Mouse (Mus musculus) embryonic facial prominence, embryonic 11.5 days (tissue): Measurements from ENCODE around the gene Gm20388. TPM values are rescaled to one million over a fixed set of nuclear protein-coding genes. Genes with fewer than 3 reads are reported as not detected.
A peak's percentile ranks its signal among the peaks of the same experiment; 100 is the strongest.

ENCODE experiments used
- ATAC-seq: fragments of 200-750 bp; cut with Nextera tagmentation; replicated peaks from 2 replicates; pipeline ENCODE4 v1.8.0; 2017; ENCODE audit warnings: low read depth; ENCODE audit not compliant: insufficient number of reproducible peaks, low FRiP score, low TSS enrichment
- DNase-seq: peaks from one replicate; pipeline ENCODE4 v3.0.0-alpha.2; 2015; ENCODE audit warnings: low spot score
- H3K27ac ChIP-seq: fragments of 300-500 bp; sonication (generic); replicated peaks from 2 replicates; pipeline ENCODE4 v1.5.1; 2014; ENCODE audit warnings: mild to moderate bottlenecking, low read depth, low read length, control low read depth
- H3K27me3 ChIP-seq: fragments of 300-500 bp; sonication (generic); 2 replicates; pipeline ENCODE4 v1.6.1; 2014; ENCODE audit warnings: mild to moderate bottlenecking, low read length, moderate library complexity, mixed read lengths; ENCODE audit not compliant: control insufficient read depth, insufficient read depth
- H3K36me3 ChIP-seq: fragments of 300-500 bp; sonication (generic); replicated peaks from 2 replicates; pipeline ENCODE4 v1.6.1; 2014; ENCODE audit warnings: low read depth, mild to moderate bottlenecking, low read length, moderate library complexity, mixed read lengths; ENCODE audit not compliant: control insufficient read depth, insufficient read depth
- H3K4me1 ChIP-seq: fragments of 300-500 bp; sonication (generic); 2 replicates; pipeline ENCODE4 v1.6.1; 2014; ENCODE audit warnings: low read length, mixed read lengths; ENCODE audit not compliant: control insufficient read depth, insufficient read depth
- H3K4me2 ChIP-seq: fragments of 300-500 bp; sonication (generic); 2 replicates; pipeline ENCODE4 v1.6.1; 2014; ENCODE audit warnings: low read depth, mild to moderate bottlenecking, control low read depth, low read length, moderate library complexity
- H3K4me3 ChIP-seq: fragments of 300-500 bp; sonication (generic); 2 replicates; pipeline ENCODE4 v1.5.1; 2014; ENCODE audit warnings: low read depth, low read length, control low read depth
- H3K9ac ChIP-seq: fragments of 300-500 bp; sonication (generic); replicated peaks from 2 replicates; pipeline ENCODE4 v1.6.1; 2014; ENCODE audit warnings: mild to moderate bottlenecking, control low read depth, low read length
- H3K9me3 ChIP-seq: fragments of 300-500 bp; sonication (generic); replicated peaks from 2 replicates; pipeline ENCODE4 v1.6.1; 2016; ENCODE audit warnings: mild to moderate bottlenecking, low read length, inconsistent platforms, mixed read lengths; ENCODE audit not compliant: control insufficient read depth
- WGBS: fragments of 180-500 bp; shearing (Covaris S2); extraction: QIAGEN DNeasy Blood & Tissue Kit; methylation state at CpG from one replicate; pipeline ENCODE4 v1.1.7; 2014; 5-methylcytosine and 5-hydroxymethylcytosine counted together
- polyA plus RNA-seq: library from polyadenylated mRNA; unstranded; fragments of >200 nt; fragmentation: Nextera tagmentation; extraction: Ambion mirVana; gene quantifications from 2 replicates; pipeline ENCODE4 v1.2.1, GENCODE M21; 2014

Gene Gm20388
- polyA plus RNA-seq, 1 experiment from 2014 or later, result 3.1 TPM

DNA sequence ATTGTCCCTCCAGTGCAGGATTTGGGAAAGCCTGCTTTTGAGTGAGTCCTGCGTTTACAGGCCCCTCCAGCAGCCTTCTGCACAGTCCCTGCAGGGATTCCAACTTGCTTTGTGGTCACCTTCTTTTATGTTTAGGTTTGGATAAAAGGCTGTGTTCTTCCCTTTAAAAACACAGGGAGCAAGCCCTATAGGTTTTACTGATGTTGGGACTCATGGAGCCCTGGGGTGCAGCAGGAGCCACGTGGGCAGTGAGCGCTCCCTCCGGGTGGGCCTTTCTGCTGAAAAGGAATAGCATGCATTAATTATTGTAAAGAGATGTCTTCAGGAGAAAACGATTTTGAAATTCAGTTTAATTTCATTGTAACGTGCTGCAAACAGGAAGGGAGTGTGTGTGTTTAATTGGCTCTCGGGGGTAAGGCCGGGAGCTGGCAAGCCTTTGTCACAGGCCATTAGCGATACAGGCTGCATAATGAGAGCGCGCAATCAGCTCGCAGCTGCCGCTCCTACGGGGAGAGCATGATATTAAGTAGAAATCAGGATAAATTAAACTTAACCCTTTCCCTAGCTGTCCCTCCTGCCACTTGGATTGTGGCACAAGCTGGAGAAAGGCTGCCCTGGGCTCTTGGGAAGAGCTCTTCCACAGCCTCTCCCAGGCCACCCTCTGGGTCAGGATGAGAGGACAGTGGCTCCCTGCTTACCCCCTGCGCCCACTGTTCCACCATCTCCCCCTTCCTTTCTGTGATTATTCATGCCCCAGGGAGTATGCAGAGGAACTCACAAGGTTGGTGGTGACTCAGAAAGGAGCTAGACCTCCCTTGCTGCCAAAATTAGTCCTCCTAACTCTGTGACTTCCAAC, 2893.5 kb downstream of the Gm20388 start:
- Histone ChIP-seq H3K4me3 (no peak overlapping the region), H3K9ac (no peak overlapping the region), H3K36me3 (no peaks in the 10 kb centered on the region), H3K4me1 (no peaks in the 10 kb centered on the region), H3K27me3 (no peaks in the 10 kb centered on the region), H3K9me3 (no peaks in the 10 kb centered on the region), H3K4me2 (no peak overlapping the region), H3K27ac (no peak overlapping the region)
- DNase-seq, result peak; percentile 14
- ATAC-seq, result peak; percentile 61; the same call in 1 of the 2 replicates
- WGBS, result 25% methylated on average over 15 of the region's 15 CpGs

DNA sequence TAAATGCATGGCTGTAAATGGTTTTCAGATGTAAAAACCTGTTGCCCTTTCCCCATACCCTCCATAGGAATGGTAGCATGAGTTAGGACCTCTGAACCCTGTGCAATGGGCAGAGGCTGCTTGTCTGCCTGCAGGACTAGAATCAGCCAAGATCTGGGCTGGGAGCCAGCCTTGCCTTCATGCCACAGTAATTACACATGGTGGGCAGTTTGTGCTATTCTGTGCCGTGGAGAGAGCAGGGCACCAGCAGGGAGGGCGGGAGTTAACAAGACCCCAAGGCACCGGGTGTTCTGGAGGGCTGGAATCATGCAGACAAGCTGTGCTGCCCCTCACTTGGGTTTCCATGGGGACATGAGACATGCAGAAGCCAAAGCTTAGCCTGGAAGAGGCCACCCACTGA, 2894.7 kb downstream of the Gm20388 start:
- no peaks in the 10 kb centered on the region for H3K36me3 ChIP-seq
- no peak for ATAC-seq
- no peak overlapping the region for H3K4me2 ChIP-seq
- H3K4me1 ChIP-seq, result no peaks in the 10 kb centered on the region
- no peaks in the 10 kb centered on the region for H3K9me3 ChIP-seq
- no peak overlapping the region for H3K4me3 ChIP-seq
- 65% methylated on average over 3 of the region's 3 CpGs for WGBS
- H3K27ac ChIP-seq, result no peak overlapping the region
- H3K27me3 ChIP-seq, result no peaks in the 10 kb centered on the region
- H3K9ac ChIP-seq, result no peak overlapping the region
- no peak for DNase-seq

DNA sequence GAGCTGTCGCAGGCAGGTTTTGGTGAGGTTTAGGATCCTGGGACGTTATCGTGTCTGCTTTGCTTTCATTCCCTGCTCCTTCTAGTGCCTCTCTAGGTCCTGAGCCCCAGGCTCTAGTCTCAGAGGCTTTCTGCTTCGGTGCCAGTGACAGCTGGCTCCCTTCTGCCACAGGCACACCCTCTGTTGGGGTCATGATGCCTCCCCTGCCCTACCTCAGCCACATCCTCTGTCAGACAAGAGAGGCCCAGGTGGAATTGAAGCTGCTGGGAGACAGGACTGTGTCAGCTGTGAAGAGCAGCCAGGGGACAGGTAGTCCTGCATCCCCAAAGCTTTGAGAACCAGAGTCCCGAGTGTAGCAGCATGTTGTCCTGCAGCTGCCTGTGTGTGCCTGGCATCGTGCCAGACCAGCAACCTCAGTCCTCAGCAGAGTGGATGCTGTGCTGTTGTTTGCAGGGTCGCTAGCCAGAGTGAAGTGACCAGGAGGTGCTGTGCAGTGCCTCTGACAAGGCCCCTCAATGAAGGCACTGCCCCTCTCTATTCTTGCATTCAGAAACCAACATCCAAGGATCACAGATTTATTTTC, 2896.4 kb downstream of the Gm20388 start:
- no peak overlapping the region for H3K9ac ChIP-seq
- ATAC-seq, result no peak
- H3K4me1 ChIP-seq, result no peaks in the 10 kb centered on the region
- H3K4me3 ChIP-seq, result no peak overlapping the region
- no peak overlapping the region for H3K27ac ChIP-seq
- 72% methylated on average over 7 of the region's 7 CpGs for WGBS
- no peak overlapping the region for H3K4me2 ChIP-seq
- H3K27me3 ChIP-seq, result no peaks in the 10 kb centered on the region
- H3K9me3 ChIP-seq, result no peaks in the 10 kb centered on the region
- DNase-seq, result no peak
- no peaks in the 10 kb centered on the region for H3K36me3 ChIP-seq

DNA sequence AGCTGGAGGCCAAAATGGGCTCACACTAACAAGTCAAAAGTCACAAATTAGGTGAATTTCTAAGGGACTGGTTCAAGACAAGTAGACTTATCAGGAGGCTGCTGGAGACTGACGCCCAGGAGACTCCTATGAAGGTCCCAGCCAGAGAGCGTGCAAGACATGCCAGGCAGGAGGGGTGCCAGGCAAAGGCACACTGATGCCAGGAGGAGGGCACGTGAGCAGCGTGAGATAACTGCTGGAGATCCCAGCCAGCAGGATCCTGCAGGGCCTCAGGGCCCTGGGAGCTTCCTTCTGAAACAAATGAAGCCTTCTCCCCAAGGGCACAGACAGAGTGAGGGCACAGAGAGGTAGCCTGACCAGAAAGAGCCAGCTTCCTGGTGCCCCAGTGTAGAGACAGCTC, 2897.3 kb downstream of the Gm20388 start:
- ATAC-seq, result no peak
- Histone ChIP-seq H3K4me1 (no peaks in the 10 kb centered on the region), H3K27me3 (no peaks in the 10 kb centered on the region), H3K36me3 (no peaks in the 10 kb centered on the region), H3K4me2 (no peak overlapping the region), H3K4me3 (no peak overlapping the region), H3K9ac (no peak overlapping the region), H3K9me3 (no peaks in the 10 kb centered on the region), H3K27ac (no peak overlapping the region)
- WGBS, result 74% methylated on average over 4 of the region's 4 CpGs
- DNase-seq, result no peak

DNA sequence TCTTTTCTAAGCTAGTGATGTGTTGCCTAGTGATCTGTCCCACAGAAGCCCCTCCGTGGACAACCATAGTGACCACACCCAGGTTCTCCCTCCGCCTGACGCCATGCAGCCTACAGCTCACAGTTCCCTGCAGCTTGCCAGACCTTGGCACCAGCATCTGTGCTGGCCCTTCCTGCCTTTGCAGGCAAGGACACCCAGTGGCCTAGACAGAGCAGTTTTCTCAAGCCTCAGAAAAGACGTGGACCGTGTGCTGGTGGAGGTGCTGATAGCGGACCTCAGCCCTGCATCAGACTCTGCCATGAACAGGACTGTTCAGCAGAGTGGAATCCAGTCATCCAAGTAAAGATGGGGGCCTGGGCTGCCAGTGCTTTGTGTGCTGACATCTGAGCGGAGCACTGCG, 2899.7 kb downstream of the Gm20388 start:
- no peaks in the 10 kb centered on the region for H3K27me3 ChIP-seq
- 88% methylated on average over 8 of the region's 8 CpGs for WGBS

DNA sequence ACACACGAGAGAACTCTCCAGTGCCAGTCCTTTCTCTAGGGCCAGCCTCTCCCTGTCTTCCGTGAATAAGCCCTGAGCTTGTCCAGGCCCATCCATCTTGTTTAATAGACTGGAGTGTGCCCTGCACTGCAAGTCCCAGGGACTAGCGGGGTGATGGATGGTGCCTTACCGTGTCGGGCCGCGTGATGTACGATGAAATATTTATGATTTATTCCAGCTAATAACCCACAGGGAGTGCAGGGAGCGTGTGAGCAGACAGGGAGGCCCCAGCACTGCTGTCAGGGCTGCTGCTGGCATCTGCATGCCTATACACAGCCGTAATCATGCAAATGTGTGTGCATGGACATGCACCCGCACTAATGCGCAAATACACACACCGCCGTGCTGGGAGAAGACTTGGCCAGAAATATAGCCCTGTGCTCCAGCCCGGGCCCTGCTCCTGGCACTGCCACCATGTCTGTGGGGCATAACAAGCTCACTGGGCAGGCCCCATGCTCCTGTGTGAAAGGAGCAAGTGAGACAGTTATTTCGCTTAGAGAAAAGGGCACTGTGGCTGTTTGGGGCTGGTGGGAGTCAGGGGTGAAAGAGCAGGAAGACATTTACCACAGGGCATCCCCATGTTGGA, 2901.3 kb downstream of the Gm20388 start:
- H3K27ac ChIP-seq, result no peak overlapping the region
- H3K4me3 ChIP-seq, result no peak overlapping the region
- H3K27me3 ChIP-seq, result no peaks in the 10 kb centered on the region
- H3K4me1 ChIP-seq, result no peaks in the 10 kb centered on the region
- DNase-seq (no peak), ATAC-seq (0 out of 2 replicates have a peak, but pooled peaks have one; percentile 17)
- no peaks in the 10 kb centered on the region for H3K9me3 ChIP-seq
- H3K4me2 ChIP-seq, result no peak overlapping the region
- H3K9ac ChIP-seq, result no peak overlapping the region
- 88% methylated on average over 16 of the region's 16 CpGs for WGBS
- H3K36me3 ChIP-seq, result no peaks in the 10 kb centered on the region

More for the DNA sequence above, 2899.7 kb downstream of the Gm20388 start:
- no peak for DNase-seq
- no peak overlapping the region for H3K4me2 ChIP-seq
- no peak overlapping the region for H3K4me3 ChIP-seq
- no peak overlapping the region for H3K27ac ChIP-seq
- H3K4me1 ChIP-seq, result no peaks in the 10 kb centered on the region
- no peaks in the 10 kb centered on the region for H3K36me3 ChIP-seq
- H3K9me3 ChIP-seq, result no peaks in the 10 kb centered on the region
- H3K9ac ChIP-seq, result no peak overlapping the region
- ATAC-seq, result no peak

DNA sequence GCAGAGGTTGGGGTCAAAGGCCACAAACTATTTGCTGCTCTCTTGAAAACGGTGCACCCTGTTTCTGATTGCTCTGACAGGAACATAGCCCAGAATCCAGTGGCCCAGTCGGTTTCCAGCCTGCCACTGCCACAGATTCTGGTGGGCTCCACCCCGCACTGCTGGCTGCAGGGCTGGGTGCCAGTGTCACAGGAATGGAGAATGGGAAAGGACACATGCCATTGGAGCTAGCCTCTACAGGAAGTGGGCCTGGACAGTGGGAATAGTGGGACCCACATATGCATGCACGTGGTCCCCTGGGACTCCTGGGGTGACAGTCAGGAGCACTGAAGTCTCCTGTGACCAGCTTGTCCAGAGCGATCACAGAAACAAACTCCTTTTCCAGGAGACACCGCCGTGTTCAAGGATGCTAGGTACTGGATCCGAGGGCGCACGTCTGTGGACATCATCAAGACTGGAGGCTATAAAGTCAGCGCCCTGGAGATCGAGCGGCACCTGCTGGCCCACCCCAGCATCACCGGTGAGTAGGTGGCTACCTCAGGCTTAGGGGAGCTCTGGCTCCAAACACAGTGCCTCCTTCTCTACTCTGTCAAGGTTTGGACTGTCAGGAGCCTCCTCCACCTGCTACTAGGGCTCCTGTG, 2902.1 kb downstream of the Gm20388 start:
- Histone ChIP-seq H3K4me1 (0 out of 2 replicates have a peak, but pooled peaks cover 2% of the 10 kb centered on the region), H3K9ac (no peak overlapping the region), H3K9me3 (no peaks in the 10 kb centered on the region), H3K27me3 (no peaks in the 10 kb centered on the region), H3K4me2 (no peak overlapping the region), H3K4me3 (no peak overlapping the region), H3K27ac (no peak overlapping the region), H3K36me3 (no peaks in the 10 kb centered on the region)
- DNase-seq, result no peak
- ATAC-seq, result no peak
- 74% methylated on average over 14 of the region's 14 CpGs for WGBS
